Mouse (Mus musculus) kidney, adult 18-20 months (tissue): ENCODE measurements around the gene Tex14.
"Not testable (repeated sequence)": the region's sequence is repeated elsewhere in the genome, so short reads cannot be mapped to it uniquely, and the experiment has no call there.

Experiments used
- DNase-seq: peaks from one replicate; pipeline ENCODE4 v3.0.0; 2021

Gene Tex14

DNA sequence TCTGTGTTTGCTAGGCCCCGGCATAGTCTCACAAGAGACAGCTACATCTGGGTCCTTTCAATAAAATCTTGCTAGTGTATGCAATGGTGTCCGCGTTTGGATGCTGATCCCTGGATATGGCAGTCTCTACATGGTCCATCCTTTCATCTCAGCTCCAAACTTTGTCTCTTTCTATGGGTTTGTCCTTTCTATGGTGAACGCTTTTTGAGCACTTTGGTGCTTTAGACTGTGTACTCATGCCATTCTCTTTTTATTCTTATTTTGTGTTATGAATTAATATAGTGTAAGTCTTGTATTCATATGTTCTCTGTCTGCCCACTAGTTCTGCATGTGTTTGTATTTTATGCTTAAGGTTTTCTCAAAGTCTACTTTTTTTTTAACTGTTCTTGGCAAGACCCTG lies 67.2 kb downstream of the Tex14 start:
- DNase-seq: not testable (repeated sequence)

DNA sequence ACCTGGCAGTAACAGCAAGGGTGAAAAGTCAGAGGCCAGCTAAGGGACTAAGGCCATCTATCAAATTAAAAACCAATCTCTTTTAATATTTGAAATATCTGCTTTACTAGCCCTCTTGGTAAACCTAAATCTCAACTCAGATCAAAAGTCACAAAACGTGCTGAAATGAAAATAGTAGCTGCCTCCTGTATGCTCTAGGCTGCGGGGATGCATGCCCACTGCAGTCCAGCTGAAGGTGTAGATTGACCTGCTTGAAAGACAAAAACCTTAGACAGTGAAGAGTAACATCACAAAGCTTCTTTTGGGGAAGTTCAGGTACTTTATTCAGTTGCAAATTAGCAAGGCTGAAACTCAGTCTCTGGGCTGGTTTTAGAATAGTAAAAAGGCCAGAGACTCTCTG lies 74.3 kb downstream of the Tex14 start:
- DNase-seq: not testable (repeated sequence)

DNA sequence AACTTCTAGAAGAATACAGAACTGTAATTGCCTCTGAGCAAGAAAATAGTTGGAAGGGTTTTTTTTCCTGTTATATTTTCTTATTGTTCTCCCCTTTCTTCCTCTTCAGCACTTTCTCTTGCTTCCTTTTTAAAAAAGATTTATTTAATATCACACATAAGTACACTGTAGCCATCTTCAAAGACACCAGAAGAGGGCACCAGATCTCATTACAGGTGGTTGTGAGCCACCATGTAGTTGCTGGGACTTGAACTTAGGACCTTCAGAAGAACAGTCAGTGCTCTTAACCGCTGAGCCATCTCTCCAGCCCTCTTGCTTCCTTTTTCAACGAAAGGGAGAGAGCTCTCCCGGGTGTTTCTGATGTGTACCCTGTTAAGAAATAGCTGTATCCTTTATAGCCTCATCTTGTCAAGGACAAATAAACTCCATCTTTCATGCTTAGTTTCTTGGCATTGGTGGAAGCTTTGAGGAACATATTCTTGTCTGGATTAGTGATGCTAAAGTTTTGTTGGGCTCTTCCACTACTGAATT lies 79.0 kb downstream of the Tex14 start:
- no peak for DNase-seq

DNA sequence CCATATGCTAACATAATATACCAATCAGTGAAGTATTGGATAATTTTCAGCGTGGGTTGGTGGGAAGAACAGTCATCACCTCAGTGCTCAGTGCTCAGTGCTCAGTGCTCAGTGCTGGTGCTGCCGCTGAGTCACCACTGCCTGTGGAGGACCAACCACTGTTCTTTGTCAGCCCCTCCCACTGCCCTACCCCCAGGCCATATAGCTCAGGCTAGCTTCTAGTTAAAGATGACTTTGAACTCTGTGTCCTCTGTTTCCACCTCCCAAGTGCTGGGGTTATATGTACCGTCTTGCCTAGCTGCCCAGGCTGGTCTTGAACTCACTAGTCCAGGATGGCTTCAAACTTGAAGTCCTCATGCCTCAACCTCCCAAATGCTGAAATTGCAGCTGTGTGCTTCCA lies 84.1 kb downstream of the Tex14 start:
- DNase-seq: no peak

DNA sequence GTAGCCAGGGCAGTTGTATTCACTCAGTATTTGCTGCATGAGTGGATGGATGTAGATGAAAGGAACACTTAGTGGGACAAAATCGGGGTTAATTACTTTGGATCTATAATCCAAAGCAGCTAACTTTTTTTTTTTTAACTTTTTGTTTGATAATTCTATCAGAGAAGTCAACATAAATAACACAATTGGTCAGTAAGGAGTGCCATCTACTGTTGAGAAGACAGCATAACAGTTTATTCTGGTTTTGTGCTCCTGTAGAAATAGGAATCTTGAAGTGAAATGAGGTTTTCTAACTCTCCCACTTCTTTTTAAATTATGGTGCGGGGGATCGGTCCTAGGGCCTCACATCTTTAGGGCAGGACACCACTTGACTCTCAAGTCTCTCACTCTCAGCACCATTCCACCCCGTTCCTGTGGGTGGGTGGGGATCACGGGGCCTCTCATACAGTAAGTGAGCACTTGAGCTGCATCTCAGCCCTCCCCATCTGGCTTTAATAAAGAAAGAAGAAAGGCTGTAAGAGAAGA lies 99.9 kb downstream of the Tex14 start:
- DNase-seq: no peak

DNA sequence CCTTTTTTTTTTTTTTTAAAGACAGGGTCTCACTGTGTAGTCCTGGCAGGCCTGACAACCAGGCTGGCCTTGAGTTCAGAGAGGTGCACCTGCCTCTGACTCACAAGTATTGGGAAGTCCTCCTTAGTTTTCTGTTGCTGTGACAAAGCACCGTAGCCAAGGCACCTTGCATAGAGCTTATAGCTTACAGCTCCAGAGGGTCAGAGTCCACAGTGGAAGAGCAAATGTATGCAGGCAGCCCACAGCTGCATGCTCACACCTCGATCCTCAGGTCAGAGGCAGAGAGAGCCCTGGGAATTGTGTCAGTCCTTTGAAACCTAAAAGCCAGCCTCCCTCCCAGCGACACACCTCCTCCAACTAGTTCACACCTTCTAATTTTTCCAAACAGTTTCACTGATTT lies 101.6 kb downstream of the Tex14 start:
- no peak for DNase-seq

DNA sequence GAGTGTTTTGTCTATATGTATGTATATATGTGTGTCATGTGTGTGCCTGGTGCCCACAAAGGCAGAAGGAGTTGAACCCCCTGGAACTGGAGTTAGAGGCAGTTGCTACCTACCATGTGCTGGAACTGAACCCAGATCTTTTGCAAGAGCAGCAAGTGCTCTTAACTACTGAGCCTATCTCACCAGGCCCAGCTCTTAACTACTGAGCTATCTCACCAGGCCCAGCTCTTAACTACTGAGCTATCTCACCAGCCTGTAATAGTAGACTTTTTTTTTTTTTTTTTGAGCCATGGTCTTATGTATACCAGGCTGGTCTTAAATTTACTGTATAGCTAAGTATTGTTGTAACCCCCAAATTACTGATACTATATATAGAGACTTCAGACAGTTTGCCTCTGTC lies 102.2 kb downstream of the Tex14 start:
- no peak for DNase-seq

DNA sequence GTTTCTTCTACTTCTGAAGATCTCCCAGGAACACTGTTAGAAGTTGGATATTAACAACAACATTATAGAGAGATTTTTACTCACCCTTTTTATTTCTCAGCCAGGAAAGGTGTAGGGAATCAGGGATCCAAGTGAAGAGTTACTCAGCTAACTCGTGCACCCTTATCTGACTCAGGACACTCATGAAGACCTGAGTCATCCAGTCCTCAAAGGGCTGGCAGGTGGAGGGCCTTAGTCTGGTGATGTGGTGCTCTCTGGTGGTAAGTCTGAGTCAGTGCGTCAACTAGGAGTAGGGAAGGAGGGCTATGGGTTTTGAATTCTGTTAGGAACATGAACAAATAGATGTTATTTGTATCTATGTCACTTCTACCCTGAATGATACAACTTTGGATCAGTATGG lies 114.4 kb downstream of the Tex14 start:
- DNase-seq: peak; percentile 10

DNA sequence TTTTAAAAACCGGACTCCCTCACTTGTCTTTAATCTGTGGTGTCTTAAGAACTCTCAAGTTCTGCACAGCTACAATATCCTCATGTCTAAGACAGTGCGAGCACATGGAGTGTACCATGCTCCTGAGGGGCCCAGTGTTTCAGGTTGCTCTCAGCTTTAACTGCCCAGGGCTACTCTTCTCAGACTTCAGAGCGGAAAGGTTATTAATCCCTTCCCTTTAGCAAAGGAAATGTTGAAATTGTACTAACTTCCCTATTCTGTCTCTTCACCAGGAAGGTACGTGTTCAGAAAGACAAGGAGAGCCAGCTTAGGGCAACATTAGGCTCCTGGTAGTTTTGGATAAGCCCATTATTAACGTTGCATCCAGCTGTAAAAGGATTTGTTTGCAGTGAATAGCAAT lies 118.6 kb downstream of the Tex14 start:
- DNase-seq: no peak

DNA sequence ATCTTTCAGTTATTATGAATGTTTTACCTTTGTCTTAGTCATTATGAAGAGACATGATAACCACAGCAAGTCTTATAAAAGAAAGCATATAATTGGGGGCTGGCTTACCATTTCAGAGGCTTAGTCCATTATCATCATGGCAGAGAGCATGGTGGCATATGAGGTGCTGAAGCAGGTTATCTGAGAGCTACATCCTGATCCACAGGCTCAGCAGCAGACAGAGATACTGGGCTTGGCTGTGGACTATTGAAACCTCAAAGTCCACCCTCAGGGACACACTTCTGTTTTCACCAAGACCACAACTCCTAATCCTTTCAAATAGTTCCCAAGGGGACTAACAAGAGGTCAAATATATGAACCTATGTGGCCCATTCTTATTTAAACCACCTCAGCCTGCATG lies 119.1 kb downstream of the Tex14 start:
- DNase-seq: no peak

DNA sequence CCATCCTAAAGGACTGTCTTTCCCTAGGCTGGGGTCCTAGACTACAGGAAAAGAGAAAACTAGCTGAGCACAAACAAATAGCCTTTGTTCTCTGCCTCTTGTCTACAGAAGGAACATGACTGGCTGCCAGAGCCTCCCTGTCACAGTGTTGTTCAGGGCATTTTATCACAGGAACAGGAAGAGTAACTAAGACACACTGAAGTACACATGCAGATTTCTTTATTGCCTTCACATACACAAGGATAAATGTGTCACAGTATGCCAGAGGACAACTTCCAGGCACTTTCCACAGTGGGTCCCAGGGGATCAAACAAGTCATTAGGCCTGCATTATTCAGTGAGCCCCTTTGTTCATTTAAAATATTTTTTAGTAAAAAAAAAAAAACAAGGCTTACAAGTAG lies 119.9 kb downstream of the Tex14 start:
- no peak for DNase-seq

DNA sequence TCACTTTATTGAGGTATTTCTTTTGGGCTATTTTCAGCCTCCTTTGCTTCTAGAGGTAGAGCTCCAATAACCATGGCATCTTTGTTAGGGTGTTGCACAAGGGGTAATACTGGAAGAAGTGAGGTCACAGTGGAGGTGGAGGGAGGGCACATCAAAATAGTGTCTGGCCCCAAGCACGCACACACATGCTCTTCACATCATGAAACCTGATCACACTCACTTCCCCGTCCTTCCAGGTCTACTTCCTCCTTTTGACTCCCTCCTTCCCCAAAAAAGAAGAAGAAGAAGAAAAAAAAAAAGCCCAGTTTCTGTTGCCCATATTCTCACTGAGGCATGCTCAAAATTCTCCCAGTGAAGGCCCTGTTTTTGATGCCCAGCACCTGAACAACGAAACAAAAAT lies 122.5 kb downstream of the Tex14 start:
- DNase-seq: no peak

DNA sequence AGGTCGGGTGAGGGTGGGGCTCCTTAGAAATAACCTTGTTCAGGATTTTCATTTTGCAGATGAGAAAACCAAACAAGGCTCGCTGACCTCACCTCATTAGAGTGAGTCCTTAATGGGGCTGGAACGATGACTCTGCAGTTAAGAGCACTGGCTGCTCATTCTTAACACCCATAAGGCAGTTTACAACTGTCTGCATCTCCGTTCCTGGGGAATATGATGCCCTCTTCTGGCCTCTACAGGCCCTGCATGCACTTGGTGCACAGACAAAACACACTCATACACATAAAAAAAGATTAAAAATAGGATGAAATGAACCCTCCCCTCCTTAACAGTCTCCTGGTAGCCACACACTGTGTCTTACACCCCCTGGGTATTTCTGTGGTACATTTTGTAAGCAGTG lies 123.1 kb downstream of the Tex14 start:
- DNase-seq: no peak

DNA sequence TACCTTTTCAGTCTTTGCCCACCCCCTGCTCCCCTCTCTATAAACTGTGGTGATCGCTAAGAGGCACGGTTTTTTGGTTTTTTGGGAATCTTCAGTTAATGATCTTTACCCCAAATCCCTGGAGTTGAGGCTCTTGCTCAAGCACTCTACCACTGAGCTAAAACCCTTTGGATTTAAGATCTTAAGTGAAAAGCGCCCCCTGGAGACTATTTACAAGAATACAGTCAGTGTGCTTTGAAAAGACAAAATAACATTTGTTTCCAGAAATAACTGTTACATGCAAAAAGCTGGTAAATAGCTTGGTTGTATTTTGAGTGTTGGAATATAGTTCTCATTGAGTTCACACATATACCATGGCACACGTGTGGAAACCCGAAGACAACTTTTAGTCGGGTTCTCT lies 126.8 kb downstream of the Tex14 start:
- DNase-seq: no peak

DNA sequence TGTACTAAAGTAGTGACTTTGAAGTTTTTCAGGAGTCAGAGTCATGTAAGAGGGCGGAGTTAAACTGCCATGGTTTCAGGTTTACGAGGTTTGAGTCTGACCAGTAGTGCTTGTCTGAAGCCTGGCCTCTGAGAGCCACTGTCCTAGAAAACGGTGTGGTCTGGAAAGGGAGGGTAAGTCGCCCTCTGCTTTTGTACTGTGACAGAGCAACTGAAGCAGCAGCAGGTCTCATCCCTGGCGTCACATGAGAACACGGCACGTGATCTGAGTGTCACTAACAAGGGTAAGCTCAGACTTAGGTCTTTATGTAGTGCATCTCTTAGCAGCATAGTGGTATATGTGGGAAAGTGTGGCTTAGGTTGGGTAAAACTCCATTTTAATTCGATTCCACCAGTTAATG lies 137.4 kb downstream of the Tex14 start:
- DNase-seq: no peak

DNA sequence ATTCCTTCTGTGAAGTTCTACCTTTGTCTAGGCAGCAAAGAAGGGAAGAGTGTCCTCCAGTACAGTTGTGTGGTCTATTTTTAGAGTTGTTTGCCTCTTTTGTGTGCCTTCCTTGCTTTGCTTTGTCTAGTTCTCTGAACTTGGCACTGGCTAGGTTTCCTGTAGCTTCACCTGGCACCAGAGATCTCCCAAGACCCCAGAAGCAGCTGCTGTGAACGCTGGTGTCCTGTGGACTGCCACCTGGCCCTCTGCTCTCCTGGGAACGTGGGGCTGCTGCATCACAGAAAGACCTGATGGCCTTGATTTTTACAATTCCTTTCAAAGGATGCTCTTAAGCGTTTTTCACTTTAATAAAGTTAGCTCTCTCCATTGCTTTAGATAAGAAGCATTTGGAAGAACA lies 138.0 kb downstream of the Tex14 start:
- no peak for DNase-seq

DNA sequence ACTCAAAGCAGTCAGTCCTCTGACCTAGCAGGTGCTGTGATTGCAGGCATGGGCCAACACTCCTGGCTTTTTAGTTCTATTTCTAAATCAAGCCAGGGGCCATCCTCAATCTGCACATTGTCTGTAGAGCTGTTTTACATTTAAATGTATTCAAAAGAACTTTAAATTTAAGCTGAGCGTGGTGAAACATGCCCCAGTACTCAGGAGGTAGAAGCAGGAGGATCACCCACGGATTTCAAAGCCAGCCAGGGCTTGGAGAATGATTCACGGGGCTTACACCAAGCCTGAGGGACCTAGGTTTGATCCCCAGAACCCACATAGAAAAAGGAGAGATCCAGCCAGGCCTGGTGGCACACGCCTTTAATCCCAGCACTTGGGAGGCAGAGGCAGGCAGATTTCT lies 148.5 kb downstream of the Tex14 start:
- DNase-seq: no peak

DNA sequence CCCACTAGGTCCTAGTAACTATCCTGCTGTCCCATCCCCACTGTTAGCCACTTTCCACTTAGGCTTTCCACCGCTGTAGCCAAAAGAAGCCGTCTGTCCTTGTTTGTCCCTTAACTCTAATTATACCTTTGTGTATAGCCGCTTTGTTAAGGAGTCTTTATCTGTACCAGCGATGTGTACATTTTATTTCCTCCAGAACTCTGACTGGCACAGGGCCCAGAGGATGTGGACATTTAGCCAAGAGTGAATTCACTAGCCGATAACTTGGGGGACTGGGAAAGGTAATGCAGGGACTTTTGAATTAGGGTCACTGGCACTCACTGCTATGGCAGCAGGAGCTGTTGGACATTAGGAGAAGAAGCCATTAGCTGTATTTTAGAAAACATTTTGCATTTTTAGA lies 149.5 kb downstream of the Tex14 start:
- no peak for DNase-seq

DNA sequence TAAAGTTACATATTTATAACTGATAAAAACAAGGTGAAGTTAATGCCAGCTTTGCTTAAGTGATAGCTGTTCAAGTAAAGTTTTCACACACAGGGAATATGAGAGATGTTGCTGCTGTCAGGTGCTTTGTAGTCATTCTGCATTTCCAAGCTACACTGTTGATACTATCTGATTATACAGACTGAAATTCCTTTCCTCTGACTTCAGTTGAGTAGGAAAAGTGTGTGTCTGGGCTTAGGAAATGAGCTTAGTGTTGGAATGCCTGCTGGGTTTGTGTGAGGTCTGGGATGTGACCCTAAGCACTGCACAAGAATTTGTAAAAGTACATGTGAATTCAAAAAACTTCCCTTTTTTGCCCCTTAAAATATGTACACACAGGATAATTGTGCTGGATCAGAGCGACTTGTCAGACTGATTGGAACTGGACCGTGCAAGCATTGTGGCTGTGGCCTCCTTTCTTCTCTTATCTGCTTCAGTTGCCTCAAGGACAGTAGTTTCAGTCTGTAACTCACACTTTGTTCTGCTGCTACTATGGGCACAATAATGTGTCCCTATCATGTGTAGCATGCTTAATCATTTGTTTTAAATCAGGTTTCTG lies 150.3 kb downstream of the Tex14 start:
- no peak for DNase-seq

DNA sequence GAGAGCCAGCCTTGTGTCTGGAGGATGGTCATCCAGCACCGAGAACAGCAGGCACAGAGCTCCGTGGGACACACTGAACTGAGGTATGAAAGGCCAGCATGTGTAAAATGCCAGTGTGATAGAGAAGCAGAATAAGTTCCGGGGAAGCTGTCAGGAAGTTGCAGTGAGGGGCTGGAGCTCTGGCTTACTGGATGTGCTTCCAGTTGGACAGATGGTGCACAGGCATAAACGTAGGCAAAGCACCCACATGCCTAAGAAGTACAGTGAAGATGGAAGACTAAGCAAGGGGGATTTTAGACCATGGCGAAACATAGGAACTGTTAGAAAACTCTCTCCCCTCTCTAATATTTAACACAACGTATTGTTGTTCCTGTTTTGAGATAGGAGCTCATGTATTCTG lies 156.3 kb downstream of the Tex14 start:
- DNase-seq: no peak

DNA sequence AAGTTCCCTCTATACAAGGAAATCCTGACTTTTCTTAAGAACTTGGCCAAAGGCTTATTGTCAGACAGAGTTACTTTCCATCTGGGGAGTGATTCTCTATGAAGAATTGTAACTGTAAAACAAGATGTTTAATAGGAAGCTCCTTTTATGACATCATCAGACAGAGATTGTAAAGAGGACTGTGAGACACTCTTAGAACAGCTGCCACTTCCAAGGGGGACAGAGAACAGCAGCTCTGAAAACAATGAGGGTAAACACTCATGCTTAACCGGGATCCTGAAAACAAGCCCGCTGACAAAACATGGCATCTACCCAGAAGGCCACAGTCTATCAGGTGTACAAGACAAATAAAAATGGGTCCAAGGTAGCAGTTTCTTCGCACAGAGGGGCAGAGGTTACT lies 161.6 kb downstream of the Tex14 start, which contains the start of gene Gm11492:
Gm11492 (plus strand) TSS at position 153 of the 400 bp plus-strand sequence.
- DNase-seq: no peak

DNA sequence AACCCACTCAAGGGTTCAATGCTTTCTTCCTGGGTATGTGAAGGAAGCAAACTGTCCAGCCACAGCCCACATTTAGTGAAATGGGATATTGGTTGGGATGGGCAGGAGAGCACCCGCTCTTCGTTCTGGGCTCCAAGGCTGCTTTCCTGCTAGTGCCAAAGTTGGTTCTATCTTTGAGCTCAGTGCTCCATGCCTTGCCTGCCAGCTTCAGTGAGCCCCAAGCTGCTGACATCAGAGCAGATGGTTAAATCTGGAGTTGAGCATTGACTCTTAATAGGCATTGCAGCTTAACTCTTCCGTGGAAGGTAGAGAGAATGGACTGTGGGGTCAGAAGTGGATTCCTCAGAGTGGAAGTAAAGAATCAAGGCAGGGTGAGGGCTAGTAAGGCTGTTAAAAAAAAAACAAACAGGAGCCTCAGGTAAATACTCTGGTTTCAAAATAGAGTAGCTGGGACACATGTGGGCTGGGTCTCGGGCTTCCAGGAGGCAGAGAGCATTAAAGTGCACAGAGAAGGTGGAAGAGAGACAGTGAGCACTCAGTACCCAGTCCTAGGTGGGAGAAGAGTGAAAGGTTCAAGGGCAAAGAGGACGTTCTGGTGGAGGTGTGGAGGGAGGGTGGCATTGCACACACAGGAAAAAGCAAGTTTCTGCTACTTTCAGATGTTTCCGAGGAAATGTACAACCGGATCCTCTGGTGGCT lies 163.5 kb downstream of the Tex14 start, which contains the start of gene Sept4:
Sept4 (plus strand) TSS at position 649 of the 699 bp plus-strand sequence.
- DNase-seq: no peak

DNA sequence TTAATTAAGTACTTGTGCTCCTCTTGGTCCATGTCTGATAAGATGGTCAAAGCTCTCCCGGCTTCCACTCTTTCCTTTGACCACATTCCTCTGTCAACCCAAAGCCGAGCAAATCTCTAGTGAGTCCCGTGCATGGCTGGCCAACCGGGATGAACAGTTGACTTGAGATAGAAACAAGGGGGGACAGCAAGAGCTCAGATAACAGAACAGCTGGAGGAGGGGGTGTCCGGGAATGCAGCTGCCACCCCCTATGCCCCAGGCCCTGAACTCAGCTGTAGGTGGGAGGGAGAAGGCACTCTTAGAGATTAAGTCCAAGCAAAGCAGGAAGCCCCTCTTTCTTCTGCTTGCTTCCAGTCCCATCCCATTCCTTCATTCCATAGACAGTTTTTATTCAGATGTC lies 165.9 kb downstream of the Tex14 start:
- DNase-seq: no peak

DNA sequence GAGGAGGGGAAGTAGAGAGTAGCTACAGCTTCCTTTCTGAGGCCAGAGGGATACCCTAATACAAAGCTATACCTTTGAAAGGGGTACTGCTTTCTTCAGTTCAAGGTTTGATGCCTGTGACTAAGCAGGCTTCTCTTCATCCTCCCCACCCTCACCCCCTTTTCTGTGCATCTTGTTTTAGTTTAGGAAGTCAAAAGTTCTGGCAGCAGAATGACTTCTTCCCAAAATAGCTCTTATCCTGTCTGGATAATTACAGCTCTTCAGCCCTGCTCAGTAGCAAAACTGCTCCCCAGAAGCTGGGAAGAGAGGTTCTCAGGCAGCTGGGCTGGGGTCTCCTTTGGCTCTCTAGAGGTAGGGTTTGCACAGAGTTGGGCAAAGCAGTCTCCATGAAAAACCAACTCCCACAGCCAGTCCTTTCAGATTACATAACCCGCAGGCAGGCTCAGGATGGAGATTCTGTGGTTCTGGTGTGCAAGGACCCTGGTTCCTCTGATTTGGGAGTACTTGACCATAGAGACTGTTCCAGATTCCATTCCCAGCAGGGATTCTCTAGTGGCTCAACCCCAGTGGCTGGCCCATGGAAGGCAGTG lies 166.6 kb downstream of the Tex14 start:
- DNase-seq: no peak
